Mouse (Mus musculus) neural tube, embryonic 10.5 days (tissue): ENCODE results near the gene Rom1.
A peak's percentile ranks its signal among the peaks of the same experiment; 100 is the strongest.

Source experiments
- DNase-seq: peaks from one replicate; pipeline ENCODE4 v3.0.0-alpha.2; 2017; ENCODE audit warnings: low spot score; ENCODE audit errors: extremely low spot score

Gene Rom1

DNA sequence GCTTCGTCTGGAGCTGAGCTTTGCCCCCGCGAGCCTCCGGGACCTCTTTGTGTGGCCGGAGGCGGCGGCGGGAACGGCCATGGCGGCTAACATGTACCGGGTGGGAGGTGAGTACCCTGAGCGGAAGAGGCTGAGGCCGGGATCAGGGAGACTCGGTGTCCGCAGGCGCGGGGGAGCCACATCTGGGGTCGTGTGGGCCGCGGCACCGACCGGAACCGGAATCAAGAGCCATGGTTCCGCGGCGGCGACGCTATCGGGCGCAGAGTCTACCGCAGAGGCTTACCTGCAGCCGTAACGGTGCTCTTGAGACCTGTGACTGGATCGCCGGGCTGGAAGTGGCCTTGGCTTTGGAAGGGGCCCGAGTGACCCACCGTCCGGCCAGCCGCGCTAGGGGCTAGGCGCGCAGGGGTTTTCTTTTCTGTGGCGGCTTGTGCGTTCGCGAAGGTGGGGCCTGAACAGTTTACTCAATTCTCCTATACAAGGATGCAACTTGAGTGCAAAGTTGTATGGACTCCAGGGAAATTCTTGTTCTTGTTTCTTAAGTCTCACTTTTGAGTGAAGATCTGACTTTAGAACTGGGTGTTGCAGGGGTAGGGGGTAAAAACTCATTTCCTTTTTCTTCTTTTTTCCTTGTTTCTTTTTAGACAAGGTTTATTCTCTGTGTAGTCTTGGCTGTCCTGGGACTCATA, 13.3 kb upstream of the Rom1 start:
- no peak for DNase-seq

DNA sequence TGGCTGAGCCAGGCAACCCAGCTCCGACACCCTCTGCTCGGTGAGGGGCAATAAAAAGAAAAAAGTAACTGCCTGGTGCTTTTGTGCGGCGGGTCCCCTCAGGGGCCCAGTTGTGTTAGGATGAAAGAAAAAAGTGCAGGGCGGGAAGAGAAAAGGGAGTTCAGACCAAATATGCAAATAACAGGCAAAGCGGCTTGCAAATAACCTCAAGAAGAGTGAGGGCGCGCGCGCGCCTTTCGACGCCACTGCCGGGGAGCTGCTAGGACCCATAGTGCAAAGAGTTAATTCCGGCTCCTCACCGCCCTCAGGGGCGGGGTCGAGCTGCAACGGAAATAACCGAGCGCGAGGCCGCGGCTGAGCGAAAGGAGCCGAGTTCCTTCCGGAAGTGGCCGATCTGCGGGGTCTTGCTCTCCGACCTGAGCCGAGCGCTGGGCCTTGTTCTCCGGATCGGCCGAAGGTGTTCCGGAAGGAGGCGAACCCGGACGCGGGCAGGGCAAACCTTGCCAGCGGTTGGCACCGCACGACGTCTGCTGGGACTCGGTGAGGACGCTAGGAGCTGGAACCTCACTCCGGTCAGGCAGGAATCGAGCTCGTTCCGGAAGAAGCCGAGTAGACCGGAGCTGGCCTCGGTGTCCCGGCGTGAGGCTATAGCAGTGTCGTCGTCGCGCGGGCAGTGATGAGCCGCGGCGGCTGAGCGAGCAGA, 12.5 kb upstream of the Rom1 start, which contains the start of gene Mta2:
Mta2 (plus strand) TSS at position 361 of the 703 bp plus-strand sequence.
- DNase-seq = peak; percentile 99

DNA sequence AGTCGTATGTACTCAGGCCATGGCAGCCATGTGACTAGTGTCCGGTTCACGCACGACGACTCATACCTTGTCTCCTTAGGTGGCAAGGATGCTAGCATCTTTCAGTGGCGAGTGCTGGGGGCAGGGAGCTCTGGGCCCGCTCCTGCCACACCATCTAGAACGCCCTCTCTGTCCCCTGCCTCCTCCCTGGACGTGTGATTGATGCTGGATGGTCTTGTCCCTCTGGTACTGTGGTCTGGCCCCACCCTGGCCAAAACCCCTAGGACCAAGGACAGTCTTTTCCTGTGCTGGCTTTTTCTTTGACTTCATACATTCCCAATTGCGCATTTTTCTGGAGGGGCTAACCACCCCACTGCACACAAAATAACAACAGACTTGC, 12.0 kb upstream of the Rom1 start:
- DNase-seq = no peak

DNA sequence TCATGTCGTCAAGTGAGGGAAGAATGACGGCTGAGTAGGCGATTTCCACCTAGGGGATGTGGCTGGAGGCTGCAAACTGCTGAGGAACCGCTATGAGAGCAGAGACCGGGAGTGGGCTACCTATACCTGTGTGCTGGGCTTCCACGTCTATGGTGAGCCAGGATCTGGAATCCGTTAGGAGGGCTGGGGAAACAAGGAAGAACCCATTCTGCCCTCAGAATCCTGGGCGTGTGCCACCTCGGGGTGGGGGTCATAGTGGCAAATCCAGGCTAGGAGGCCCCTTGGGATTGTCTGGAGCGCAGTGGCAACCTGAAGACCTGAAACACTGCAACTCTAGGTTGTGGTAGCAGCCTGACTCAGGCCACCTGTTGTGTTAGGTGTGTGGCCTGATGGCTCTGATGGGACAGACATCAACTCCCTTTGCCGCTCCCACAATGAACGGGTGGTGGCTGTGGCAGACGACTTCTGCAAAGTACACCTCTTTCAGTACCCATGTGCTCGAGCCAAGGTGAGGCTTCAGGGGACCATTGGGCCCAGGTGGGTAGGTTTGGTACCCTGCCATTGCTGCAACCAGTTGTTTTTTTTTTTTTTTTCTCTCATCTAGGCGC, 11.5 kb upstream of the Rom1 start:
- no peak for DNase-seq

DNA sequence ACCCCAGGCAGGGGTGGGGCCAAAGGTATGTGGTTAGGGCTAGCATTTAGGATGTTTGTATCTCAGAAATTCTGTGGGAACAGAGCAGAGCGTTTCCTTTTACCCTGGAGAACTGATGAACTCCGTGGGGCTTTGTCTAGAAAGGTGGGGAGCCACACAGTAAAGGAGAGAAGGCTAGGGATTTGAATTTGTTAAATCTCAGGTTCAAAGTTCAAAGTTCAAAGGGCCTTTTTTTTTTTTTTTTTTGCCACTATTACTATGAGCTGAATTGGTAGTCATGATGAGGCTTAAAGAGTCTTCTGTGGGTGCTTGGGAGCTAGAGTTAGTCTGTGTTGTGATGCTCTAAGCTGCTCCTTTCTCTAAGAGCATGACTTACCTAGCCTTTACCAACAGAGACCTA, 7.6 kb upstream of the Rom1 start:
- DNase-seq = no peak

DNA sequence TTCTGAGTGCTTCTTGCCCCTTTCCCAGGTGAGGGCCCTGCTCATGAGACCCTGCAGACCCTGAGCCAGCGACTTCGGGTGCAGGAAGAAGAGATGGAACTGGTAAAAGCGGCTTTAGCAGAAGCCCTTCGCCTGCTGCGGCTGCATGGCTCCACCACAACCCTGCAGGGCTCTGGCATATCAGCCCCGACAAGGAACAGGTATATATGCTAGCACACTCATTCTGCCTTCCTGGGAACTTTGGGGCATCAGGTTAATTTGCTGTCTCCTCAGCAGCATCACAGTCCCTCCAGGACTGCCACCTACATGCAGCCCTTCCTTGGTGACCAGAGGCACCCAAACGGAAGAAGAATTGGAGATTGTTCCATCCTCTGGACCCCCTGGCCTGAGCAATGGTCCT, 1.6 kb upstream of the Rom1 start:
- no peak for DNase-seq

DNA sequence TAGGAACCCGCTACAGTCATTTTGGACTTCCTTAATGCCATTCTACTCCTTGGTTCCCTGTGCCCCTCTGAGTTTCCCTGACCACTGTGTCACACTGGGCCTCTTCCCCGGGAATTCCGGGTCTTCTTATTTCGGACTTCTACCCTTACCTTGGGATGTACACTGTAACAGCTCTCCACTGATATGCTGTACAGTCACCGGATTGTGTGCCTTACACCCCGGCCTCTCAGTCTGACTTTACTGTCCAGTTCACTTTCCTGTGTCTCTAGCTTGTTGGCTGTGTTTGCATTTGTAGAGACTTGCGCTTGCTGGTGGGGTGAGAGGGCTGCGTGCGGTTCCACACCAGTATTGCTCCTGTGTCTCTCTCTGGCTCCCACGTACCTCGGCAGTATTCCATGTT, 961 bp upstream of the Rom1 start:
- no peak for DNase-seq

DNA sequence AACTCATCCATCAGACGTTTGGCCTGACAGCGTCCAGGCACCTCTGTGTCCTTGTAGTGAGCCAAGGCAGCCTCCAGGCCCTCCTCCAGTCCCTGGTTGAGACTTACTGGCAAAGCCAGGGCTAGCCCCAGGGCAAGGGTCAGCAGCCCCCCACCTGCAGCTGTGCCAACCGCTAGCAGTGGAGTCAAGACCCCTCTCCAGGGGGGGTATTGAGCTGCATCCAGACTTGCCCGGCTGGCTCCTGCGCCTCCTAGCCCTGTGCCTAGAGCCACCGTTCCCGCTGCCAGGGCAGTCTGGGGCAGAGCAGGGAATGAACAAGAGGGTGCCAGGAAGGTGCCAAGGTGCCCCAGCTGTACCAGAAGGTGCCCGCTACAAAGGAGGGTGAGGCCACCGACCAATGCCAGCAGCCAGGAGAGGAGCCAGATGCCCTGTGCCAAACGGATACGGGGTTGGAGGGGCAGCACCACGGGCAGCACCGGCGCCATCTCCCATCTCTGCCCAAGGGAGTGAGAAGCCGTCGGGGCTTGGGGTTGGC, 400 bp downstream of the Rom1 start:
- DNase-seq = no peak

DNA sequence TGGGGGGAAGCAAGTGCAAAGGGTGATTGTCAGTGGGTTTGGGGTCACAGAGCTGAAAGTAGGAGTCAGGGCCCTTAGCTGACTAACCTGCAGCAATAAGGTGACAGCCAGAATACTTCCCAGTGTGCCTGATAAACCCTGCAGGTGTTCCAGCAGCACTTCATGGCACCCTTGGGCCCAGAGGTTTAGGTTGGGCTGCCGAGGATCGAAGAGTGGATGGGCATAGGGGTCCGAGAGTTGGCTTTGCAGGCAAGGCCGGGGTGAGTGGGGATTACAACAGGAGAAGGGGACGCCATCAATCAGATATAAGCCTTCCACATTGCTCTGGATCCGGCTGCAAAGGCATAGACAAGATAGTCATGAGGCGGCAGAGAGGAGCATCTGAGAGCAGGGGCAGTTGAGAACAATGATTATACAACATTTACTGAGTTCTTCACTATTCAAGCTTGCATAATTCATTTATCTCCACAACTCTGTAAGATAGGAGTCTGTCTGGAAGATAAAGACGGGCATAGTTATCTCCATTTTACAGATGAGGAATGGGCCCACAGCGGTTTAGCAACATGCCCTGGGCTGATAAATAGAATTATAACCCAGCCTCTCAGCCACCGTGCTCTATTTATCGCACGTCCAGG, 1.1 kb downstream of the Rom1 start:
- DNase-seq = no peak

DNA sequence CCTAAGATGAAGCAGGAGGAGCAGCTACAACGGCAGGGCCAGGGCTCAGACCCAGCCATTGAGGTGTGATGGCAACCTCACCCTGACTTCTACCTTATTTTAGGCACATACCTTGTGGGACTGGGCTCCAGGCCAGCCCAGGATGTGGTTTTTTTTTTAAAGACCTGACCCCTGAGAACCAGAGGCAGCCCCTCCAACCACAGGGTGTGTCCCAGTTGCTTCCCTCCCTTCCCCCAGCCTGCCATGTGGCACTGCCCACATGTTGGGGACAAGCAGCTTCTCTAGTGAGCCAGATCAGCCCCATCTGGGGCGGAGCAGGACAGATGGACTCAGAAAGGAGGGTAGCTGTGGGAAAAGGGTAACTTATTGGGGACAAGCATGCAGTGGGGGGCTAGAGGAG, 2.4 kb downstream of the Rom1 start:
- DNase-seq = no peak

DNA sequence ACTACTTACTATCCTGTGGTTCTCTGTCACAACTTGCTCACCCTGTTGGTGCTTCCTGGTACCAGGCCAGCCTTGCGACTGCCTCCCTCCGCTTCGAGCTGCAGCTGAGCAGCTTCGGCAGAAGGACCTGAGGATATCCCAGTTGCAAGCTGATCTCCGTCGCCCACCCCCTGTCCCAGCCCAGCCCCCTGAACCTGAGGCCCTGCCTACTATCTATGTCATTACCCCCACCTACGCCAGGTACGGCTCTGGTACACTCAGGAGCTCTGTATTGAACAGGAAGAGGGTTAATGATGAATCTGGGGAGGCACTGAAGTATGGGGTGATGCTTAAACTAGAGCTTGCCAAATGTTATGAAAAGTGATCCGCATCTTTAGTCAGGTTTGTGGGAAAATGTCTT, 7.4 kb downstream of the Rom1 start:
- DNase-seq = no peak

DNA sequence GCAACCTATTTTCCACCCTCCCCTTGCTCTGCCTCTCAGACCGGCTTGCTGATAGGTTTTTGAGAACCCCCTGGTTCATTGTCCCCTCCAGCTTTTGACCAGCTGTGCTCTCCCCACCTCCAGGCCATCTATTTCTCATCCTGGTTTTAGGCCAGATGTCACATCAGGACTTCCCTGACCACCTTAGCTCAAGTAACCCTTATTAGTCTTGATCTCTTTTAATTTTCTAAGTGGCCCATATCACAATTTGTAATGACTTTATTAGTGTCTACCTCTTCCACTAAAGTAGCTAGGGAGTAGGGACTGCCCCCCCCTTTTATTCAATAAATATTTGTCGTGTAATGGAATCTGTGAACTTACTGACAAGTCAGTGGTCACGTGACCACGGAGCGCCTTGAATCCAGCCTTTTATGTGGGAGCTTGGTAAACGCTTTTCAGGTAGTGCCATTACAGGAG, 8.3 kb downstream of the Rom1 start:
- no peak for DNase-seq

DNA sequence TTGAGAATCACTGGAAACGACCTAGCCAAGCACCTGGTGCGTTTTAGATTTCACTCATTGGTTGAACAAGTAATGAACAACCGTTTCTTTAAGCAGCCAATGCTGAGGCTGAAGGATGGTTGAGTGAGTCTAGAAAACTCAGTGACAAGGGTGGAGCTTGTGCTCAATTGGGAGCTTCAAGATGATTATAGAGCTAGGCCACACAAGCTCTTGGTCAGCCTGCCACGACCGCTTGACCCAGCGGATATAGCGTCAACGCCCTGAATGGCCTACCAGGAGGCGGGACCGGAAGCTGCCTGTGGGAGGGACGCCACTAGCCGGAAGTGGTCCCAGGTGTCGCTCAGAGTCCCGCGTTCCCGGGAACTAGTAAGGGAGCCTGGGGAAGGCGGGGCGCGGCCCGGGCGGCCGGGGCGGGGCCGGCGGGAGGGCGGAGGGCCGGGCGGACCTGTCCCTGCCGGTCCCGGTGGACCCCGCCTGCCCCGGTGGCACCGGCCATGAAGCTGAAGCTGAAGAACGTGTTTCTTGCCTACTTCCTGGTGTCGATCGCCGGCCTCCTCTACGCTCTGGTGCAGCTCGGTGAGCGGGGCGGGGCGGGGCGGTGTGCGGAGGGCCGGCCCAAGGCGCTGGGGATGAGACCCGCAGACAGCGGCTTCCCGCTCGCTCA, 9.0 kb downstream of the Rom1 start, which contains the start of gene B3gat3:
B3gat3 (plus strand) TSS at position 302 of the 664 bp plus-strand sequence.
- DNase-seq = peak; percentile 99

DNA sequence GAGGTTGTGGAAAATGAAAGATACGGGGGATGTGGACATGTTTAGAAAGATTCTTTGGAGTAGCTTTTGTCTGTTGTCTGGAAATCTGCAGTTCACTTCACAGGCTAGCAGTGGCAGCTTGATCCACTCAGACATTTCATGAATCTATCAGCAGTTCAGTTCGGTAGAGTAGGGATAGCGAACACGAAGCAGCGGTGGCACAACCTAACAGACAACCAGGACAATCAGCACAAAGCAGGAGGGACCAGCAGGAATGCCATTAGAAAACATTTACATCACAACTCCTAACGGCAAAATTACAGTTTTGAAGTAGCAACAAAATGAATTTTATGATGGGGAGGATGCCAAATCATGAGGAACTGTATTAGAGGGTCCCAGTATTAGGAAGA, 9.5 kb downstream of the Rom1 start:
- no peak for DNase-seq

DNA sequence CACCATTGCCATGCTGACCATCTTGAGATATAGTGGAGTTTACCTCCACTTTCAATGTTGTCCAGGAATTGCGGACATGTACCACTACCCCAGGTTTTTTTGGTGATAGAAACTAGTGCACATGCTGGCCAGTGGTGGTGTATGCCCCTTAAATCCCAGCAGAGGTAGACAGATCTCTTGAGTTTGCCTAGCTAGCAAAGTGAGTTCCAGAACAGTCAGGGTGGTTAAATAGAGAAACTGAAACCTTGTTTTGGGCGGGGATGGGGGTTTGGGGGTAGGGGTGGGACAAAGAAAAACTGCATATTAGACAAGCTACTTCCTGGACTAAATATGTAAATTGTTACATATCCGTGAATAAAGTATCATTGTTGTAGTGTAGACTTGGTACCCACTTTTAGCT, 10.2 kb downstream of the Rom1 start:
- no peak for DNase-seq

DNA sequence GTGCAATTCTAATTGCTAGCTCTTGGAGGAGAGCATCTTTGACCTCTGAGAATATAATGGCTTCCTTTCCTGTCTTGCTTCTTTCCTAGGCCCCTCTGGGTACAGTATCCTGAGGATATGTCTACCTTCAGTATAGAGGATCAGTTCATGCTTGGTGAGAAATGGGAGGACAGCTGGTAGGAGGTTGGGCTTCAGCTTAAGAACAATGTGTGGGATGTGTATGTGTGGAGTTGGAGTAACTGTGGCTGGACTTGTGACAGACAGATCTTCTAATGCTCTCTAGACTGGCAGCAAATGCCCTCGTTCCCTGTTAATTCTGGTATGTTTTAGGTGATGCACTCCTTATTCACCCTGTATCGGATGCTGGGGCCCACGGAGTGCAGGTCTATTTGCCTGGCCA, 14.9 kb downstream of the Rom1 start:
- no peak for DNase-seq

DNA sequence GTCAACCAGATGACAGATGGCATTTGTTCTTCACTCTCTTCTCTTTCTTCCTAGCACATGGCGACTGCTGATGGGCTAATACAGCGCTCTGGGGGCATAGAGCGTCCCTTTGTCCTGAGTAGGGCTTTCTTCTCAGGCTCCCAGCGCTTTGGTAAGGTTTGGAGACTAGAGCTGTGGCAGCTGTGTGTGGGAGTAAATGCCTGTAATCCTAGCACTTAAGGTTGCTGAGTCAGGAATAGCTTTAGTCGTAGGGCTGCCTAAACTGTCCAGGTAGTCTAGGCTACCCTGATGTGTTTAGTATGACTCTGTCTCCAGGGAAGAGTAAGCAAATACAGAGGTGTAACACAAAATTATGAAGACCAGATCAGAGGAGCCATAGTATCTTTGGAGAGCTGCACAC, 17.3 kb downstream of the Rom1 start:
- DNase-seq = no peak

DNA sequence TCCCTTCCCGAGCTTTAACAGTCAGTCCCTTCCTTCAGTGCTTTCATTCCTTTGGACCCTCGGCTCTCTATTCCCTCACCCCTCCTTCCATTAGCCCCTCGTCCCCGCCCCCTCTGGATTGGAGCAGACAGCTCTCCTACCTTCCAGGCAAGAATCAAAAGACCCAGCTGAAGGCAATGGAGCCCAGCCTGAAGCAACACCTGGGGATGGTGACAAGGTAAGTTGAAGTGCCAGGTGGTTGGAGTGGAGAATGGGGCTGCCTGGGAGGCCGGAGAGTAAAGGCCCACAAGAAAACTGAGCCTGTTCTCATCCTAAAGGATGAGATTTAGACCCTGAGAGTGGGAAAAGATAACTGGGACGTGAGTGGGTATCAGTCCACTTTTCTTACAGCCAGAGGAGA, 20.6 kb downstream of the Rom1 start:
- DNase-seq = no peak

DNA sequence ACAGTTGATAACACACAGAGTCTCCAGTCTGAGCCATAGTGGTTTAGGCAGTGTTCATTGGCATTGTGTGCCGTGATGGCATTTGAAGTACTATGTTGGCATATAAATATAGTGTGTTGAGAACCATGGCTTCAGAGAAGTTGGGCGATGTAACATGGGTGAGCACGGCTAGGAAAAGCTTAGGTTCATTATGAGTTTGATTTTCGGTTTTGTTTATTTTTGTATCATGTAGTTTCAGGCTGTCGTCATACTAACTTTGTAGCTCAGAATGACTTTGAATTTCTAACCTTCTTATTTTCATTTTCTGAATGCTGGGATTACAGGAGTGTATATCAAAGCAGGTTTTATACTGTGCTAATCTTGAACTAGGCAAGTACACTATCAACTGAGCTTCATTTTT, 25.7 kb downstream of the Rom1 start:
- DNase-seq = no peak

DNA sequence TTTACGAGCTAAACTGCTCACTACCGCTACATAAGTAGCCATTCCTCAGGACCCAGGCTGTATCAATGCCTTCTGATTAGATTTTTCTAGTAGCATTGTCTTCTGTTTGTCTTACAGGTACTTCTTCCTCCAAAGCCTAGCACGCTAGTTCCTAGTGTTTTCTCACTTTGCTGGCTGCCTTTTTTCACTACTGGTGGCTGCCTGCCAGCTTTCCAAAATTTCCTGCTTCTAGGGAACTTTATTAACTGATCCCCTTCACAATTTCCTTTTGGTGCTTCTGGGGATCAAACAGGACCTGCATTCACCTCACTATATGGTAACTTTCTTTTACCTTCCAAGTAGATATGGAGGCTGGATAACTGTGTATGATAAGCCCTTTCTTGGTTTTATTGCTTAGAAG, 30.1 kb downstream of the Rom1 start:
- no peak for DNase-seq

DNA sequence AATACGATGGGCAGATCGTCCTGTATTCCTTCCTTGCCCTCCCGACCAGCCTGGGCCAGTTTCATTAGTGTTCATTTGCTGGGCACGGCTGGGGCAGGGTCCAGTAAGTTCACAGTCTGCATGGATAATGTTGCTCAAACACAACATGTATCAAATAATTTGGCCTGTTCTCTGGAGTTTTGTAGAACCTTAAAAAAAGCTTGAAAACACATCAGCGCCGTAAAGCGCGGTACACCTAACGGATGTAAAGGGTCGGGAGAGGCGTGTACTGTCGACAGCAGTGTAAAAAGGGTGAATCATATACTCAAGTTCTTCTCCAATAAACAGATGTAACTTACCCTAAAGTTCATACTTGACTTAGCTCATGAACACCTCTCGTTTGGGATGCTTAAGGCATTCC, 30.6 kb downstream of the Rom1 start:
- DNase-seq = no peak
